Comparison of ENCODE assay signal across 14 mouse cellular contexts in genomic region chr2:92772623-92773022, GRCm38 (mm10).
DNase-seq lines count a peak whose midpoint lies in the region; ATAC-seq lines count a peak whose summit lies in the region.
"Had no signal": no experiment of that assay in that cellular context is flagged by ENCODE, and none has a peak within 500 bp of the region (broad histone marks: within the 10 kb centered on the region; RNA-seq: fewer than 3 reads in every experiment).

No protein-coding gene starts in this region.

- H3K4me2 ChIP-seq in forebrain, embryonic 13.5 days, result no peak overlapping the region
- no peak overlapping the region for H3K4me2 ChIP-seq in forebrain, embryonic 12.5 days
- no peak overlapping the region for H3K4me2 ChIP-seq in forebrain, embryonic 16.5 days (ENCODE audit: low read length)
- H3K4me2 ChIP-seq: heart, embryonic 13.5 days; lung, embryonic 14.5 days; stomach, embryonic 15.5 days had no signal

- H3K27me3 ChIP-seq in forebrain, embryonic 13.5 days, result no peaks in the 10 kb centered on the region
- H3K27me3 ChIP-seq in forebrain, embryonic 12.5 days, result no peaks in the 10 kb centered on the region
- no peaks in the 10 kb centered on the region for H3K27me3 ChIP-seq in forebrain, embryonic 16.5 days (replicated peaks; ENCODE audit: control insufficient read depth, insufficient read depth, low read length)
- H3K27me3 ChIP-seq: heart, embryonic 13.5 days; stomach, embryonic 15.5 days had no signal

- H3K27ac ChIP-seq in forebrain, embryonic 13.5 days, result peak overlapping the region; percentile 65
- H3K27ac ChIP-seq in forebrain, embryonic 12.5 days, result no peak overlapping the region
- peak overlapping the region; percentile 87 for H3K27ac ChIP-seq in forebrain, embryonic 16.5 days (ENCODE audit: low read length)
- H3K27ac ChIP-seq: heart, embryonic 13.5 days; limb, embryonic 10.5 days; stomach, embryonic 15.5 days had no signal

- H3K9me3 ChIP-seq in forebrain, embryonic 13.5 days (replicated peaks), result no peaks in the 10 kb centered on the region
- H3K9me3 ChIP-seq in forebrain, embryonic 12.5 days, result no peaks in the 10 kb centered on the region
- H3K9me3 ChIP-seq in forebrain, embryonic 16.5 days (ENCODE audit: control insufficient read depth, low read length), result peaks cover 3% of the 10 kb centered on the region; the same call in 1 of the 2 replicates
- H3K9me3 ChIP-seq: heart, embryonic 13.5 days; limb, embryonic 10.5 days; stomach, embryonic 15.5 days had no signal

- no peaks in the 10 kb centered on the region for H3K36me3 ChIP-seq in forebrain, embryonic 13.5 days (ENCODE audit: poor library complexity, severe bottlenecking)
- H3K36me3 ChIP-seq in forebrain, embryonic 12.5 days (replicated peaks), result no peaks in the 10 kb centered on the region
- no peaks in the 10 kb centered on the region for H3K36me3 ChIP-seq in forebrain, embryonic 16.5 days (ENCODE audit: control insufficient read depth, insufficient read depth)
- H3K36me3 ChIP-seq: heart, embryonic 13.5 days; limb, embryonic 10.5 days; stomach, embryonic 15.5 days had no signal

- 78% methylated on average over 7 of the region's 7 CpGs for WGBS in forebrain, embryonic 13.5 days
- WGBS in forebrain, embryonic 12.5 days, result 84% methylated on average over 7 of the region's 7 CpGs
- WGBS in forebrain, embryonic 16.5 days, result 60% methylated on average over 7 of the region's 7 CpGs

- no peaks in the 10 kb centered on the region for H3K4me1 ChIP-seq in forebrain, embryonic 13.5 days
- no peaks in the 10 kb centered on the region for H3K4me1 ChIP-seq in forebrain, embryonic 12.5 days
- peaks cover 15% of the 10 kb centered on the region for H3K4me1 ChIP-seq in forebrain, embryonic 16.5 days (replicated peaks; ENCODE audit: control insufficient read depth, insufficient read depth, low read length)
- H3K4me1 ChIP-seq: heart, embryonic 13.5 days; limb, embryonic 10.5 days; stomach, embryonic 15.5 days had no signal

- ATAC-seq in forebrain, embryonic 13.5 days, result no peak; the same call in 1 of the 2 replicates
- ATAC-seq in forebrain, embryonic 12.5 days (ENCODE audit: low FRiP score), result no peak
- peak; percentile 52 for ATAC-seq in forebrain, embryonic 16.5 days
- no peak for ATAC-seq in CD4-positive, CD25-positive, alpha-beta regulatory T cell, adult 4 months

- DNase-seq in right cerebral cortex, adult 18-20 months, result peak; percentile 31
- DNase-seq in right cerebral cortex, postnatal 36 days (ENCODE audit: low spot score in 2 of 2), result no peak
- DNase-seq in neural tube, embryonic 10.5 days (ENCODE audit: extremely low spot score, low spot score), result no peak
- DNase-seq in thymus, postnatal 0 days (ENCODE audit: low spot score), result no peak
- DNase-seq: B cell, adult 2 months; kidney, adult 11 months; lung, embryonic 14.5 days had no signal

- H3K9ac ChIP-seq in forebrain, embryonic 13.5 days, result no peak overlapping the region
- H3K9ac ChIP-seq in forebrain, embryonic 12.5 days, result no peak overlapping the region
- H3K9ac ChIP-seq in forebrain, embryonic 16.5 days (replicated peaks; ENCODE audit: low read depth, low read length), result no peak overlapping the region
- H3K9ac ChIP-seq: heart, embryonic 13.5 days; lung, embryonic 14.5 days; stomach, embryonic 15.5 days had no signal

- no peak overlapping the region for H3K4me3 ChIP-seq in forebrain, embryonic 13.5 days
- no peak overlapping the region for H3K4me3 ChIP-seq in forebrain, embryonic 12.5 days (replicated peaks)
- H3K4me3 ChIP-seq in forebrain, embryonic 16.5 days (replicated peaks; ENCODE audit: low read length), result no peak overlapping the region
- H3K4me3 ChIP-seq: heart, embryonic 13.5 days; limb, embryonic 10.5 days; stomach, embryonic 15.5 days had no signal
